Mouse (Mus musculus) lung, embryonic 14.5 days (tissue): Measurements from ENCODE around the gene Mpp2. TPM values are rescaled to one million over a fixed set of nuclear protein-coding genes. Genes with fewer than 3 reads are reported as not detected.

ENCODE experiments used
- ATAC-seq: fragments of 200-750 bp; cut with Nextera tagmentation; 2 replicates; pipeline ENCODE4 v1.8.0; 2017; ENCODE audit warnings: mild to moderate bottlenecking, moderate TSS enrichment, moderate library complexity; ENCODE audit not compliant: insufficient read depth
- DNase-seq: peaks from one replicate; pipeline ENCODE4 v3.0.0-alpha.2; 2015
- H3K27ac ChIP-seq: fragments of 300-500 bp; sonication (generic); 2 replicates; pipeline ENCODE4 v1.5.1; 2014; ENCODE audit warnings: low read depth, mild to moderate bottlenecking, moderate library complexity
- H3K27me3 ChIP-seq: fragments of 300-500 bp; sonication (generic); 2 replicates; pipeline ENCODE4 v1.6.1; 2014; ENCODE audit warnings: low read length, control low read depth; ENCODE audit not compliant: insufficient read depth
- H3K36me3 ChIP-seq: fragments of 300-500 bp; sonication (generic); 2 replicates; pipeline ENCODE4 v1.6.1; 2014; ENCODE audit warnings: control low read depth; ENCODE audit not compliant: insufficient read depth
- H3K4me1 ChIP-seq: fragments of 300-500 bp; sonication (generic); 2 replicates; pipeline ENCODE4 v1.6.1; 2014; ENCODE audit warnings: antibody characterized with exemption, control low read depth; ENCODE audit not compliant: insufficient read depth
- H3K4me2 ChIP-seq: fragments of 300-500 bp; sonication (generic); 2 replicates; pipeline ENCODE4 v1.6.1; 2014; ENCODE audit warnings: mild to moderate bottlenecking
- H3K4me3 ChIP-seq: fragments of 300-500 bp; sonication (generic); 2 replicates; pipeline ENCODE4 v1.5.1; 2014; ENCODE audit warnings: low read depth, low read length
- H3K9ac ChIP-seq: fragments of 300-500 bp; sonication (generic); 2 replicates; pipeline ENCODE4 v1.6.1; 2014
- H3K9me3 ChIP-seq: fragments of 300-500 bp; sonication (generic); 2 replicates; pipeline ENCODE4 v1.6.1; 2016; ENCODE audit warnings: low read depth, low read length, control low read depth
- CTCF ChIP-seq: IDR thresholded peaks from 2 replicates; pipeline ENCODE4 v1.5.1; 2016; ENCODE audit warnings: antibody characterized with exemption, low read depth
- WGBS: fragments of 180-500 bp; shearing (Covaris S2); extraction: QIAGEN DNeasy Blood & Tissue Kit; methylation state at CpG from one replicate; pipeline ENCODE4 v1.1.7; 2014; 5-methylcytosine and 5-hydroxymethylcytosine counted together
- polyA plus RNA-seq: library from polyadenylated mRNA; unstranded; fragments of >200 nt; fragmentation: Nextera tagmentation; extraction: Ambion mirVana; gene quantifications from 2 replicates; pipeline ENCODE4 v1.2.1, GENCODE M21; 2014

The Mpp2 gene
- polyA plus RNA-seq = 4.9 and 6.3 TPM in 2 replicates

GRCm38 (mm10) chr11:102087931-102088898 is at the start of gene Mpp2:
TSS of gene Mpp2 (minus strand) at chr11:102088515.
- H3K27me3 ChIP-seq = no peaks in the 10 kb centered on the region
- peak; percentile 74 for ATAC-seq

GRCm38 (mm10) chr11:102137625-102138446 is 49.5 kb upstream of the Mpp2 start:
- no peak; the same call in 1 of the 2 replicates for ATAC-seq
- Histone ChIP-seq H3K27me3 (no peaks in the 10 kb centered on the region), H3K27ac (no peak overlapping the region), H3K4me1 (no peaks in the 10 kb centered on the region), H3K36me3 (no peaks in the 10 kb centered on the region), H3K4me3 (peak overlapping the region; percentile 16; the same call in 1 of the 2 replicates), H3K9ac (peak overlapping the region; percentile 36), H3K4me2 (peak overlapping the region; percentile 59), H3K9me3 (no peaks in the 10 kb centered on the region)
- WGBS = 34% methylated on average over 13 of the region's 13 CpGs
- DNase-seq = no peak
- 0 out of 2 replicates have a peak, but pooled peaks have one; percentile 5 for TF ChIP-seq CTCF

More at GRCm38 (mm10) chr11:102087931-102088898, at the start of gene Mpp2:
- H3K27ac ChIP-seq = peak within 1 kb of the TSS; percentile 85
- peak within 1 kb of the TSS; percentile 68 for H3K4me3 ChIP-seq
- peak within 1 kb of the TSS; percentile 56 for H3K9ac ChIP-seq
- H3K4me2 ChIP-seq = peak within 1 kb of the TSS; percentile 95
- no peaks in the 10 kb centered on the region for H3K36me3 ChIP-seq
- WGBS = under 1% methylated on average over 49 of the region's 49 CpGs
- no peaks in the 10 kb centered on the region for H3K9me3 ChIP-seq
- DNase-seq = peak; percentile 92
- no peak for TF ChIP-seq CTCF
- H3K4me1 ChIP-seq = peaks cover 11% of the 10 kb centered on the region; the same call in 1 of the 2 replicates

DNA sequence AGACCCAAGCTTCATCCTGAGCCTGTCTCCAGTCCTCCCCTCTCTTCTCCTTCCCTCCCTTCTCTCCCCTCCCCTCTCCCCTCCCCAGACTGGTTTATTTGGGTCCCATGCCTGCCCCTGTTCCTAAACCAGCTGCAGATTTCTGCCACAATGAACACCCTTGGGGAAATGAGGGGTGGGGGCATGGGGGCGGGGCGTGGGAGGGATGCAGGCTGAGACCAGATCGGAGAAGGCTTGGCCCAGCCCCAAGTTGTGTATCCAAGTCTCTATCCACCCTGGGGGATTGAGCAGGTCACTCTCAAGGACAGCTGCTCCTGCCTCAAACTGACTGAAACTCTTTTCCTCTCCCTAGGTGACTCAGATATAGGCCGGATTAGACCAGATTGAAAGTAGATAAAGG is 46.2 kb upstream of the Mpp2 start:
- 24% methylated on average over 4 of the region's 4 CpGs for WGBS
- no peaks in the 10 kb centered on the region for H3K27me3 ChIP-seq
- H3K9ac ChIP-seq = no peak overlapping the region
- no peak overlapping the region for H3K4me3 ChIP-seq
- no peaks in the 10 kb centered on the region for H3K9me3 ChIP-seq
- no peaks in the 10 kb centered on the region for H3K4me1 ChIP-seq
- no peak overlapping the region for H3K27ac ChIP-seq
- ATAC-seq (no peak), DNase-seq (no peak)
- no peak overlapping the region for H3K4me2 ChIP-seq
- TF ChIP-seq CTCF = no peak
- no peaks in the 10 kb centered on the region for H3K36me3 ChIP-seq

GRCm38 (mm10) chr11:102117386-102117785 is 29.1 kb upstream of the Mpp2 start:
- 70% methylated on average over 6 of the region's 6 CpGs for WGBS

GRCm38 (mm10) chr11:102116241-102116640 is 27.9 kb upstream of the Mpp2 start:
- WGBS = 42% methylated on average over 8 of the region's 8 CpGs
- no peak overlapping the region for H3K4me2 ChIP-seq
- no peaks in the 10 kb centered on the region for H3K4me1 ChIP-seq
- no peak overlapping the region for H3K9ac ChIP-seq
- H3K4me3 ChIP-seq = no peak overlapping the region
- no peak overlapping the region for H3K27ac ChIP-seq
- DNase-seq = no peak
- H3K9me3 ChIP-seq = no peaks in the 10 kb centered on the region
- ATAC-seq = no peak
- no peaks in the 10 kb centered on the region for H3K27me3 ChIP-seq
- no peaks in the 10 kb centered on the region for H3K36me3 ChIP-seq
- no peak for TF ChIP-seq CTCF

More at GRCm38 (mm10) chr11:102117386-102117785, 29.1 kb upstream of the Mpp2 start:
- no peak overlapping the region for H3K27ac ChIP-seq
- H3K36me3 ChIP-seq = no peaks in the 10 kb centered on the region
- DNase-seq (no peak), ATAC-seq (no peak)
- H3K4me3 ChIP-seq = no peak overlapping the region
- no peak overlapping the region for H3K9ac ChIP-seq
- no peak for TF ChIP-seq CTCF
- H3K4me1 ChIP-seq = no peaks in the 10 kb centered on the region
- no peaks in the 10 kb centered on the region for H3K27me3 ChIP-seq
- no peaks in the 10 kb centered on the region for H3K9me3 ChIP-seq
- H3K4me2 ChIP-seq = no peak overlapping the region

DNA sequence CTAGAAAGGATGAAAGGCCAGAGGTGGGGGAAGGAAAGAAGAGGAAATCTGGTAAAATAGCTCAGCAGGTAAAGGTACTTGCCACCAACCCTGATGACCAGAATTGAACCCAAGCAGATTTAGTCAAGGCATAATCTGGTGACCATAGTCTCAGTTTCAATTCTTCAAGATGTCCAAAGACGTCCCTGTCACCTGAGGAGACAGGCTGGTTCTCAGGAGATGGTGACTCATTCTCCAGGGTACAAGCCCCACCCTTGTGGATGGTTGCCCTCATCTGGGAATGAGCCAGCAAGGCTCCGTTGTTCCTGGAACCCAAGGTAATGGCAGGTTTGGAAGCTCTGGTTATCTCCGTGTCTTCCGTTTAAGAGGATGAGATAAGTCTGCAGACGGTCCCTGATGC is 23.3 kb upstream of the Mpp2 start:
- DNase-seq (no peak), ATAC-seq (no peak)
- Histone ChIP-seq H3K4me1 (no peaks in the 10 kb centered on the region), H3K9me3 (no peaks in the 10 kb centered on the region), H3K4me2 (no peak overlapping the region), H3K27ac (no peak overlapping the region), H3K36me3 (no peaks in the 10 kb centered on the region), H3K27me3 (peaks cover 25% of the 10 kb centered on the region), H3K9ac (no peak overlapping the region), H3K4me3 (no peak overlapping the region)
- 64% methylated on average over 5 of the region's 5 CpGs for WGBS
- TF ChIP-seq CTCF = no peak

DNA sequence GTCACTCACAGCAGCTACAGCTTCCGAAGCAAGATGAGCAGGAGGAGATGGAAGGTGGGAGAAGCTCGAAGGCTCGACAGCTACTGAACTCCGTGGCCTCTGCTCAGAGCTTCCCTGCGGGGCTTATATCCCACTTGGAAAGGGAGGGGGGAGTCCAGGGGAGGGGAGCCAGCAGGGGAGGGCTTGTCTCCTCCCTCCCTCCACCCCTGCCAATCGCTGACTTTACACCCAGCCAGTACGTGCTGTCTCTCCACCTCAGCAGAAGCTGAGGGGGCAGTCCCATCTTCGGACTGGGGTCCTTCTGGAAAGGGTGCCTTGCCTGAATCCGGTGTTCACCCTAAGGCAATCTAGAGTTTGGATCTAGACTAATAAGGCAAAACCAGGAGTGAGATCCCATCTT is 19.4 kb upstream of the Mpp2 start, which contains the start of gene Pyy:
TSS of gene Pyy (minus strand) at position 101 of the 400 bp plus-strand sequence.
- DNase-seq (no peak), ATAC-seq (no peak)
- H3K4me2 ChIP-seq = peak within 1 kb of the TSS; percentile 49
- H3K9me3 ChIP-seq = no peaks in the 10 kb centered on the region
- H3K4me1 ChIP-seq = no peaks in the 10 kb centered on the region
- H3K27me3 ChIP-seq = peaks cover 50% of the 10 kb centered on the region
- WGBS = 11% methylated on average over 9 of the region's 9 CpGs
- H3K36me3 ChIP-seq = no peaks in the 10 kb centered on the region
- H3K27ac ChIP-seq = no peak within 1 kb of the TSS
- TF ChIP-seq CTCF = no peak
- H3K4me3 ChIP-seq = peak within 1 kb of the TSS; percentile 17
- H3K9ac ChIP-seq = no peak within 1 kb of the TSS; the same call in 1 of the 2 replicates
